Mouse (Mus musculus) left cerebral cortex, adult 2 months (tissue): ENCODE results near the gene Glb1l2. TPM values are rescaled to one million over a fixed set of nuclear protein-coding genes. Genes with fewer than 3 reads are reported as not detected.
A peak's percentile ranks its signal among the peaks of the same experiment; 100 is the strongest.

Experiments used
- DNase-seq, 2 experiments: peaks; one replicate each; pipeline ENCODE4 v3.0.0; 2021 to 2022; ENCODE audit warnings: low spot score in 2 of 2, mixed read lengths in 1 of 2; ENCODE audit errors: extremely low spot score in 1 of 2
- H3K27ac ChIP-seq: fragments of 200-600 bp; 2 replicates; pipeline ENCODE4 v1.8.1; 2022
- H3K4me3 ChIP-seq: fragments of 200-600 bp; 2 replicates; pipeline ENCODE4 v1.8.1; 2022
- CTCF ChIP-seq: fragments of 200-600 bp; IDR thresholded peaks from 2 replicates; pipeline ENCODE4 v1.8.1; 2022; ENCODE audit warnings: antibody characterized with exemption, mild to moderate bottlenecking, moderate library complexity
- intact Hi-C: fragments of 180-260 bp; cut with DNase I; formaldehyde crosslinking; loops from one replicate; pipeline ENCODE4 v1.15.1; 2025
- total RNA-seq, 2 experiments: library from RNA; stranded (reverse); gene quantifications; 2 replicates each; pipeline ENCODE4 v1.2.3; 2021

Gene Glb1l2
- total RNA-seq, 2 experiments from 2014 or later = 0.23 TPM; not detected in 1

- no peak for DNase-seq
- H3K27ac ChIP-seq = no peak overlapping the region
- no peak overlapping the region for H3K4me3 ChIP-seq
- intact Hi-C loops = no loop called here
- TF ChIP-seq CTCF = no peak
Observed at GRCm38 (mm10) chr9:26727445-26727844, 78.8 kb downstream of the Glb1l2 start.

- DNase-seq = no peak
- TF ChIP-seq CTCF = no peak
- intact Hi-C loops = no loop called here
- Histone ChIP-seq H3K27ac (no peak overlapping the region), H3K4me3 (no peak overlapping the region)
Observed at GRCm38 (mm10) chr9:26725709-26726108, 80.6 kb downstream of the Glb1l2 start.

- no peak for TF ChIP-seq CTCF
- no peak overlapping the region for H3K4me3 ChIP-seq
- intact Hi-C loops = no loop called here
- no peak overlapping the region for H3K27ac ChIP-seq
- DNase-seq = peak in 1 of 2 experiments; percentile 9
Observed at GRCm38 (mm10) chr9:26721771-26722170, 84.5 kb downstream of the Glb1l2 start.

- DNase-seq = peak in 1 of 2 experiments; percentile 5
- intact Hi-C loops = no loop called here
- TF ChIP-seq CTCF = no peak
- H3K27ac ChIP-seq = no peak overlapping the region
- H3K4me3 ChIP-seq = no peak overlapping the region
Observed at GRCm38 (mm10) chr9:26718388-26718787, 87.9 kb downstream of the Glb1l2 start.

Other genes starting within 250 kb of the Glb1l2 start
- 100 to 1,000 TPM; 212 to 225 TPM for gene B3gat1, start 72.7 kb downstream of the Glb1l2 start, total RNA-seq
- gene Glb1l3, start 54.4 kb upstream of the Glb1l2 start, total RNA-seq = not detected
- gene Gm1110, start 116.6 kb upstream of the Glb1l2 start, total RNA-seq = not detected
- gene Acad8, start 193.1 kb upstream of the Glb1l2 start, total RNA-seq = 10 to 100 TPM; 32.2 to 32.4 TPM
- gene Thyn1, start 193.2 kb upstream of the Glb1l2 start, total RNA-seq = 10 to 100 TPM; 54.1 to 58.4 TPM
- gene Vps26b, start 223.6 kb upstream of the Glb1l2 start, total RNA-seq = 100 to 1,000 TPM in 1 of 2 experiments, 10 to 100 TPM in 1; 92.9 to 101 TPM
- 10 to 100 TPM; 16.1 to 18.1 TPM for gene Ncapd3, start 223.7 kb upstream of the Glb1l2 start, total RNA-seq